Mouse (Mus musculus) right cerebral cortex, adult 2 months (tissue): ENCODE measurements around the gene Ndufb2.

Source experiments
- DNase-seq, 2 experiments: peaks; one replicate each; pipeline ENCODE4 v3.0.0; 2021 to 2022; ENCODE audit warnings: low spot score in 2 of 2

The Ndufb2 gene

GRCm38 (mm10) chr6:39592401-39593214 lies at the start of gene Ndufb2:
Gene Ndufb2, plus strand, starts transcription at chr6:39592574.
- peak; percentile 95 to 96 for DNase-seq

GRCm38 (mm10) chr6:39542631-39543597 lies 49.5 kb upstream of the Ndufb2 start:
- DNase-seq, result peak in 1 of 2 experiments; percentile 49

- DNase-seq, result no peak
Measured at GRCm38 (mm10) chr6:39543769-39544420, 48.5 kb upstream of the Ndufb2 start.

GRCm38 (mm10) chr6:39545474-39545873 lies 46.9 kb upstream of the Ndufb2 start:
- no peak for DNase-seq

GRCm38 (mm10) chr6:39548030-39548429 lies 44.3 kb upstream of the Ndufb2 start:
- no peak for DNase-seq

- no peak for DNase-seq
Measured at GRCm38 (mm10) chr6:39551981-39552636, 40.3 kb upstream of the Ndufb2 start.

GRCm38 (mm10) chr6:39554888-39555647 lies 37.3 kb upstream of the Ndufb2 start:
- no peak for DNase-seq

- DNase-seq, result no peak
Measured at GRCm38 (mm10) chr6:39555648-39555945, 36.8 kb upstream of the Ndufb2 start.

GRCm38 (mm10) chr6:39556900-39557659 lies 35.3 kb upstream of the Ndufb2 start:
- DNase-seq, result no peak

- DNase-seq, result peak; percentile 82 to 87
Measured at GRCm38 (mm10) chr6:39557723-39558261, 34.6 kb upstream of the Ndufb2 start, which contains the start of gene Dennd2a. Gene Dennd2a, minus strand, starts transcription at chr6:39557867.

- DNase-seq, result no peak
Measured at GRCm38 (mm10) chr6:39559276-39559939, 33.0 kb upstream of the Ndufb2 start.

- DNase-seq, result peak; percentile 95
Measured at GRCm38 (mm10) chr6:39562166-39563015, 30.0 kb upstream of the Ndufb2 start.

GRCm38 (mm10) chr6:39567528-39567927 lies 24.8 kb upstream of the Ndufb2 start:
- DNase-seq, result peak in 1 of 2 experiments; percentile 59

- DNase-seq, result no peak
Measured at GRCm38 (mm10) chr6:39570426-39570825, 21.9 kb upstream of the Ndufb2 start.

GRCm38 (mm10) chr6:39573791-39574554 lies 18.4 kb upstream of the Ndufb2 start, which contains the start of gene Adck2:
Gene Adck2, plus strand, starts transcription at chr6:39573873.
- peak; percentile 72 to 81 for DNase-seq

- DNase-seq, result no peak
Measured at GRCm38 (mm10) chr6:39574555-39574869, 17.9 kb upstream of the Ndufb2 start.

GRCm38 (mm10) chr6:39574951-39575350 lies 17.4 kb upstream of the Ndufb2 start:
- DNase-seq, result no peak
